Mouse (Mus musculus) c-Kit-positive CD71-positive TER-119-negative erythroid progenitor cells, embryonic 14.5 days (primary cell): Measurements from ENCODE around the gene Tm9sf2.
"Not testable (repeated sequence)": the region's sequence is repeated elsewhere in the genome, so short reads cannot be mapped to it uniquely, and the experiment has no call there.

ENCODE experiments used
- DNase-seq: peaks from one replicate; pipeline ENCODE4 v3.0.0-alpha.2; 2013; ENCODE audit warnings: low read depth

The Tm9sf2 gene

GRCm38 (mm10) chr14:122099584-122099983 is 7.3 kb upstream of the Tm9sf2 start:
- DNase-seq = no peak

DNA sequence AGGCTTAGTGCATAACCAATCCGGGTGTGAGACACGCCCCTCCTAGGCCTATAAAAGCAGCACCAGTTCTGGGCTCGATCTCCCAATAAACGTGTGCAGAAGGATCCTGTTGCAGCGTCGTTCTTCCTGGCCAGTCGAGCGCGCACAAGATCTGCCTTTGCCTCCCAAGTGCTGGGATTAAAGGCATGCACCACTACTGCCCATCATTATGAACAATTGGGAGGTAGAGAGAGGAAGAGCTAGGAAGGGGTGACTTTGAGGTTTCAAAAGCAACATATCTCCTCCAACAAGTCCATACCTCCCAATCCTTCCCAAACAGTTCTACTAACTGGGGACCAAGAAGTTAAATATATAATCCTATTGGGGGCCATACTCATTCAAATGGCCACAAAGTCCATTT is 4.9 kb upstream of the Tm9sf2 start:
- not testable (repeated sequence) for DNase-seq

DNA sequence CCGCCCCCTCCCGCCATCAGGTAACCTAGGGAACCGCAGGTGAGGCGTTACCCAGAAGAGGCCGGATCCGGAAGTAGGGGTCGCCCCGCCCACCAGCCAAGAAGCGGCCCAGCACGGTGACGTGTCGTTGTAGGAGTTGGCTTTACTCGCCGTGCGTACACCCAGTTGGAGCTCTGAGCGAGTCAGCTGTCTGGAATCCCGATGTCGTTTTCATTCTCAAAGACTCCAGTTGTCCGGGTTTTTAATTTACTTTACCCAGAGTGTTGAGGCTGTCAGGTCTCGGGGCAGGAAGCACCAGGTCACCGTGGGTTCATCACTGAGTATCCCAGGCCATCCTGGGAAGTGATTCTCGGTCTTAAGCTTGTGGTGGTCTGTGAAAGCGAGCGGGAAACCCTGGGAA is 2.0 kb upstream of the Tm9sf2 start:
- peak; percentile 91 for DNase-seq

- no peak for DNase-seq
These were observed 1.2 kb upstream of the Tm9sf2 start for GRCm38 (mm10) chr14:122105391-122106285.

DNA sequence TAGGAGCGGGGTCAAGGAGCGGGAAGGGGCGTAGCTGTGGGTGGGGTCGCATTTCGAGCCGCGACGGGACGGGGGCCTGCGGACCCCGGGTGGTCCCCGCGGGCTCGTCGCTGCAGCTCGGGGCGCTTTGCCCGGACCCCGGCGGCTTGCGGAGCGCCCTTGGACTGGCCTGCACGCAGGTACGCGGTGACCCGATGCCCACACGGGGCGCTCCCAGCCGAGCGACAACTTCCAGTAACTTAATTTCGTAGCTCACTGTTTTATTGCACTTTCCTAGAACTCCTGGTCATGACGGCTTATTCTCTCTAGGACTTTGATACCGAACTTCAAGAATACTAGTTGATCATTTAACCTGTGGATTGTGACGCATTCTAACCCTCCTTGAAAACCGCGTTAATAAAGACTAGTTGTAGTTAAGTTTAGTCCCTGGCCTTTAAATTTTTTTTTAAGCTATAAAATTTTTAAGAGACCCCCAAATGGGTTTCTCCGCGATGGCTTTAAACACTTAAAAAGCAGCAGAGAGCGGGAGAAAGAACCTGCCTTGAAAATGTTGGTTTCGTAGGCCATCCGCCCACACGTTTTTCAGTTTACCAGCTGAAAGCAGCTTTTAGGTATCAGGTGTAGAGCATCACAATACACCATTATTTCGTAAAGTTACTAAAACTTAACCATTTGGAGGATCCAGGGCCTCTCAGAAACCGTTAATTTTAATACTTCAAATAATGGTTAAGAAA is 810 bp downstream of the Tm9sf2 start:
- DNase-seq = no peak

- DNase-seq = no peak
These were observed 4.8 kb downstream of the Tm9sf2 start for GRCm38 (mm10) chr14:122111681-122112080.

GRCm38 (mm10) chr14:122112311-122112710 is 5.5 kb downstream of the Tm9sf2 start:
- no peak for DNase-seq

GRCm38 (mm10) chr14:122116200-122116599 is 9.4 kb downstream of the Tm9sf2 start:
- no peak for DNase-seq

GRCm38 (mm10) chr14:122130111-122130797 is 23.4 kb downstream of the Tm9sf2 start:
- DNase-seq = no peak

DNA sequence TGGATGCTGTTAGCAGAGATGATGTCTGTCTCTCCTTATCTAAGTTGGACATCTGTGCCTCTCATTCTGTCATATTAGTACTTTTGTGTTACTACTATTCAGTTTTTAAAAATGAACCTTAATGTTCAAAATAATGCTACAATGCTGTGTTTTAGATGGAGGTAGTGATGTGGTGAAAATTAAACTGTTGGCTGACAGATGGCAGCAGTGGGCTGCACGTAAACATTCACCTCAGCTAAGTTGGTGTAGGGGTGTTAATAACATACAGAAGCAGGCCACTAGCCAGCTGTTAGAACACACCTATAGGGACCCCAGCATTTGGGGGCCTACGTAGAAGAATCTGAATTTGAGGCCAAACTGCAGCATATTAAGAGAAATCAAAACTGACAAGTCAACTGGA is 24.8 kb downstream of the Tm9sf2 start:
- DNase-seq = no peak

DNA sequence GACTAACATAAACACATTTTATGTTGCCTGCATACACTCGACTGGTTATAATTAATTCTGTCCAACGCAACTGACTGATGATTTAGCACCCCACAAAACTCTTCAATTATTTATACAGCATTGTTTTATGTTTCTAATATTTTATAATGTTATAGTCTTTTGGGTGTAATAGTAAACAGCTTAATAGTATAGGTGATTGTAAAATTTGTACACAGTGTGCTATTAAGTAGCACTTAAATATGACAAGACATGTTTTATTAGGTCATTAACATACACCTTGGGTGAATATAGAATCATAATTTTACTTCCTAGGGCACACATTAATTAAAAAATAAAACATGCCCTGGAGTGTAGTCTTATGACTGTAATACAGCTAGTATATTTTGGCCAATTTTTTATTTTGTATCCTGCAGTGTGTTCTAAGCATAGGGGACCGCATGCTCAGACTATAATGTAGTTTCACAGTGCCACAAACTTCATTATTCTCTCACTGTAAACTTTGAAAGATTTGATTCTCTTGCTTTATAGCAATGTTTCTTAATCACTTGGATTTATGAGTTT is 29.6 kb downstream of the Tm9sf2 start:
- no peak for DNase-seq

DNA sequence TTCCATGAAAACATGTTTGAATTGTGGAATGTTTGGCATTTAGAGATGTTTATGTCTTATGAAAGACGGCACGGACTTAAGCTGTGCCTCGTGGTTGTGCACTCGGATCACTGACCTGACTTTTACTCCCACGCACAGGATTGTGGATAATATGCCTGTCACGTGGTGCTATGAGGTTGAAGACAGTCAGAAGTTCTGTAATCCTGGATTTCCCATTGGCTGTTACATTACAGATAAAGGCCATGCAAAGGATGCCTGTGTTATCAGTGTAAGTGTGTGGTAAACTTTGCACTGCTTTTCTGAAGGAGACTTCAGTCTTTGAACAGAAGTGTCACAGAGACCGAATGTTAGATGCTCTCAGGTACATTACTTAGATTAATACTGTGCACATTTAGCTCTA is 30.4 kb downstream of the Tm9sf2 start:
- DNase-seq = no peak

DNA sequence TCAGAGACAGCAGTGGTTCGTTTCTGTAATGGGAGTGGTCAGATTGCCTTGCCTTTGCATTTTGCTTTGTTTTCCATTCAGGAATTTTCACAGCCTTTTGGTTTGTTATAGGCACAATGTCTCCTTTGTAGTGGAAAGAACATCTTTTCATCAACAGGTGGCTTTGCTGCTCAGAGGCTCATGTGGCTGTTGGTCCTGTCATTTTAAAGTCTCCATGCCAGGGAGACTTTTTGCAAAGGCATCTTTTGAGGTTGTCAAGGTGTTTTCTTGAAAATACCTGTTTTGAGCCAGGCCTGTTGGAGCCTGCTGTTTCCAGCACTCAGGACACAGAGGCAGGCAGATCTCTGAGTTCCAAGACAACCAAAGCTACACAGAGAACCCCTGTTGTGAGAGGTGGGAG is 33.3 kb downstream of the Tm9sf2 start:
- no peak for DNase-seq

DNA sequence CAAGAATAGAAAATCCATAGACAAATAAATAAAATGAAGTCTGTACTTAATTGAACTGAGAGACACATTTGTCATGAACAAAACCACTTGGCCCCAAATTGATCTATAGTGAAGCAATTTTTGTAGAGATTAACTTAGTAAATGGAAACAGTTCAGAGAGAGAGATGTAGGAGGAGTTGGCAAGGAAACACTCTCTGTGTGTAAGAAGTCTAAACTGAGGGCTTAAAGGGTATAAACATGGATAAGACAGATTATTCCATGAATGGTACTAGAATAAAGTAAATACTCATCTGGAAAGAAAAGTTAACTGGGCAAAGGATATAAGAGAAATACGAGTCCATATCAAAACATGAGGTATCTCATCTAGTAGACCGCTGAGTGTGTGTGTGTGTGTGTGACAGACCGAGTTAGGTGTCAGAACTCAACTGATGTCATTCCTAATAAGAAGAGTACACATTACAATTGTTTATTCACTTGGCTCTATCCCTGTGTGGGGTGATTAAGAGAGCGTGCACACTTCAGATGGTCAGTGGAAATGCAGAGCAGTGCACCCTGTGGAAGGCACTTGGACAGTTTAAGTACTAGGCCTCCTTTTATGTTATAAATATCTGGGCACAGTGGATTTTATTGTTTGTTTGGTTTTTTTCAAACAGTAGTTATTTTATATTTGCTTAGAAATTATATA is 36.9 kb downstream of the Tm9sf2 start:
- DNase-seq = no peak

DNA sequence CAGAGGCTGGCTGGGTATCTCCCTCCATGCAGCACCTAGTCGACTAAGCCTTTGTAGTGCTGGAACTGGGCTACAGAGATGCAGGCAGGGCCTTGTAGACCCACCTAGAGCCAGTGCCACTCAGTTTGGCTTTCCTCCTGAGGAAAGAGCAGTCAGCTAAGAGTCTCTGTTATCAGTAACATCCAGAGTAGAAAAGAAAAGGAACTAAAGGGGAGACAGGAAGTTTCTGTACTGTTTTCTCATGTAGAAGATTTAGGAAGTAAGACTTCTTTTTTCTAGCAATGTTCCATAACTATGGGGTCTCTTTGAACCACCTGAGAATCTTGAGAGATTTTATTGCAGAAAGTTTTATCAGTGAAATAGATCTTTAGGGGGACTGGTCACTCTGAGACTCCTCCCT is 38.5 kb downstream of the Tm9sf2 start:
- DNase-seq = no peak

DNA sequence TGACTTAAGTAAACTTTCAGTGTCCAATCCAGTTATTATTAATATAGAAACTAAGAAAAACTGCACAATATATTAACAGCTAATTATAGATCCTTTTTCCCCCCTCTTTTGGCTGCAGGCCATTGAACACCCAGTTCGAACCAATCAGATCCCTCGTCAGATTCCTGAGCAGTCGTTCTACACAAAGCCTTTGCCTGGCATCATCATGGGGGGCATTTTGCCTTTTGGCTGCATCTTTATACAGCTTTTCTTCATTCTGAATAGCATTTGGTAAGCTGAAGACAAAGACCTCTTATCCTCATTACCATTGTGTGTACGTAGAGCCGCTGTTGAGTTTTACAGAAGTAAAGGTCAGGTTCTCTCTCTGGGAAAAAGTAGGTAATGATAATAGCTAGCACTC is 43.8 kb downstream of the Tm9sf2 start:
- no peak for DNase-seq

- DNase-seq = no peak
These were observed 50.9 kb downstream of the Tm9sf2 start for GRCm38 (mm10) chr14:122157738-122158137.

GRCm38 (mm10) chr14:122160916-122161315 is 54.1 kb downstream of the Tm9sf2 start:
- no peak for DNase-seq

DNA sequence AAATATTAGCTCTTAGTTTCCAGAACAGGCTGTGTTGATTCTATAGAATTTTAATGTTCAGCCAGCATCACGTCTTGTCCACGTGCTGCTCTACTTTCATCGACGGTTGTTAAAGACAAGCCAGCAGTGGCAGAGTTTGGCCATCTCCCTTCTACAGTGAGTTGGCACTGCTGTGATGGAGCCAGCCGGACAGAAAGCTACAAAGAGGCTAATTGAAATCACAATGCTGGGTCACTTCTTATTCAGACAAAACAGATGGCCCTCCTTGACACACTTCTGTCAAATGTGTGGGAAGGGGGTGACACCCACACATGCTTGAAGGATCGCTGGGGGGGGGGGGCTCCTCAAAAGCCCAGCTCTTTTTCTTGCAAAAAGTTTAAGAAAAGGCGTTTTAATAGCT is 62.1 kb downstream of the Tm9sf2 start:
- DNase-seq = no peak

GRCm38 (mm10) chr14:122170202-122170781 is 63.5 kb downstream of the Tm9sf2 start:
- no peak for DNase-seq

DNA sequence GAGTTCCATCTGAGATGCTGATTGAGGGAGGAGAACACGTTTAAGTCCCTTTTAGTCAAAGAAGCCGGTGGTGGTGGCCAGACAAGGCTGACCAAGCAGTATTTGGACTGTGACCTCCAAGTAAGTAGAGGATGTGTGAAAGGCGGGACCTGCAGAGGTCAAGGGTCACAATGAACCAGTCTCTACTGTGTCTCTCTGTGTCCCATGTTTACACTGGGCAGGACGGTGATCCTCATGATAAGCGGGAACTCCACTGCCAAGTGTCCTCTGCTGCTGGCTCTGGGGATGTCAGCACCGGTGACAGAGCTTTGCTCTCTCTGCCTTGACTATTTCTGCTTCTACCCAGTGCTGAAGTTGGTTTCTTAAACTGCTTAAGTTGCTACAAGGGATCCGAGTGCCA is 64.2 kb downstream of the Tm9sf2 start:
- DNase-seq = no peak
